24 mouse cellular contexts compared by ENCODE assay signal in the genomic region with DNA sequence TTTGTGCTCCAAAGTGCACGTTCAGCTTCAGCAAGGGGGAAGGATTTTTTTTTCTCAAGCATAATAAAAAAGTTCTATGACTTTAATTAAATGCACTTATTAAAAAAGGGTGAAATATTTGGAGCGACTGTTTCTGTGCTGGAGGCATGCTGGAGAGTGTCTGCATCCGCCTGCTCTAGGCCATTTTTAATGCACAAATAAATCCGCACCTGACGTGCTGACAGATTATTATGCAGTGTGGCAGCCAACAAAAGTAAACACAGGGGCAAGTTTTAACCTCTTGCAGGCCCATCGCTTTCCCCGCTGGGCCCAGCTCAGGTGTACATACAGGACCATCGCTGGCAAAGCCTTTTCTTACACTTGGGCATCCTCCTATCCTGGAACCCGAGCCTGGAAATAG.
A peak's percentile ranks its signal among the peaks of the same experiment; 100 is the strongest.
DNase-seq lines count a peak whose midpoint lies in the region; ATAC-seq lines count a peak whose summit lies in the region.
"Had no signal": no experiment of that assay in that cellular context is flagged by ENCODE, and none has a peak within 500 bp of the region (broad histone marks: within the 10 kb centered on the region; RNA-seq: fewer than 3 reads in every experiment).

No protein-coding gene starts in this region.

- H3K36me3 ChIP-seq in hindbrain, embryonic 13.5 days, result no peaks in the 10 kb centered on the region
- H3K36me3 ChIP-seq in hindbrain, embryonic 14.5 days (replicated peaks; ENCODE audit: control insufficient read depth, insufficient read depth), result no peaks in the 10 kb centered on the region
- H3K36me3 ChIP-seq in neural tube, embryonic 13.5 days, result no peaks in the 10 kb centered on the region
- H3K36me3 ChIP-seq in limb, embryonic 10.5 days, result peaks cover 14% of the 10 kb centered on the region; the same call in 1 of the 2 replicates
- H3K36me3 ChIP-seq in neural tube, embryonic 15.5 days, result no peaks in the 10 kb centered on the region
- H3K36me3 ChIP-seq: heart, embryonic 12.5 days; hindbrain, embryonic 12.5 days; liver, embryonic 15.5 days; lung, embryonic 15.5 days had no signal

- no peak overlapping the region for H3K4me3 ChIP-seq in hindbrain, embryonic 13.5 days
- no peak overlapping the region for H3K4me3 ChIP-seq in hindbrain, embryonic 14.5 days (replicated peaks; ENCODE audit: low read length)
- no peak overlapping the region for H3K4me3 ChIP-seq in neural tube, embryonic 13.5 days
- no peak overlapping the region for H3K4me3 ChIP-seq in limb, embryonic 10.5 days
- no peak overlapping the region for H3K4me3 ChIP-seq in neural tube, embryonic 15.5 days (replicated peaks)
- H3K4me3 ChIP-seq: embryonic facial prominence, embryonic 10.5 days; heart, embryonic 12.5 days; hindbrain, embryonic 12.5 days; liver, embryonic 15.5 days; lung, embryonic 15.5 days had no signal

- H3K4me2 ChIP-seq in hindbrain, embryonic 13.5 days, result no peak overlapping the region
- no peak overlapping the region for H3K4me2 ChIP-seq in hindbrain, embryonic 14.5 days (replicated peaks)
- no peak overlapping the region for H3K4me2 ChIP-seq in neural tube, embryonic 13.5 days
- no peak overlapping the region for H3K4me2 ChIP-seq in neural tube, embryonic 15.5 days
- H3K4me2 ChIP-seq: hindbrain, embryonic 12.5 days; liver, embryonic 15.5 days; lung, embryonic 15.5 days; midbrain, embryonic 11.5 days had no signal

- peak overlapping the region; percentile 58; the same call in 1 of the 2 replicates for H3K27ac ChIP-seq in hindbrain, embryonic 13.5 days
- H3K27ac ChIP-seq in hindbrain, embryonic 14.5 days, result no peak overlapping the region
- H3K27ac ChIP-seq in neural tube, embryonic 13.5 days (replicated peaks), result peak overlapping the region; percentile 49; the same call in 1 of the 2 replicates
- H3K27ac ChIP-seq in limb, embryonic 10.5 days, result peak overlapping the region; percentile 83
- H3K27ac ChIP-seq in neural tube, embryonic 15.5 days (replicated peaks), result 0 out of 2 replicates have a peak overlapping the region, but pooled peaks have one; percentile 41
- H3K27ac ChIP-seq: hindbrain, embryonic 12.5 days; liver, embryonic 15.5 days; macrophage had no signal

- 64% methylated on average over 9 of the region's 9 CpGs for WGBS in hindbrain, embryonic 13.5 days
- 61% methylated on average over 9 of the region's 9 CpGs for WGBS in hindbrain, embryonic 14.5 days
- WGBS in neural tube, embryonic 13.5 days, result 66% methylated on average over 9 of the region's 9 CpGs
- WGBS in limb, embryonic 10.5 days, result 63% methylated on average over 9 of the region's 9 CpGs
- WGBS in neural tube, embryonic 15.5 days, result 54% methylated on average over 9 of the region's 9 CpGs

- H3K27me3 ChIP-seq in hindbrain, embryonic 13.5 days, result no peaks in the 10 kb centered on the region
- H3K27me3 ChIP-seq in hindbrain, embryonic 14.5 days (ENCODE audit: control insufficient read depth, insufficient read depth, low read length), result no peaks in the 10 kb centered on the region
- no peaks in the 10 kb centered on the region for H3K27me3 ChIP-seq in neural tube, embryonic 13.5 days
- no peaks in the 10 kb centered on the region for H3K27me3 ChIP-seq in limb, embryonic 10.5 days (ENCODE audit: low read depth, poor library complexity, severe bottlenecking)
- H3K27me3 ChIP-seq in neural tube, embryonic 15.5 days (replicated peaks), result no peaks in the 10 kb centered on the region
- H3K27me3 ChIP-seq: heart, embryonic 12.5 days; hindbrain, embryonic 12.5 days; liver, embryonic 15.5 days; lung, embryonic 15.5 days had no signal

- no peak for DNase-seq in hindbrain, embryonic 14.5 days (ENCODE audit: low spot score)
- DNase-seq in neural tube, embryonic 10.5 days (ENCODE audit: extremely low spot score, low spot score), result no peak
- DNase-seq in limb, embryonic 10.5 days (ENCODE audit: low spot score), result peak; percentile 47
- no peak for DNase-seq in retina, postnatal 1 day
- DNase-seq: cerebellum, adult 11 months; gastrocnemius, postnatal 25 days; heart, adult 18-20 months; heart, postnatal 10 days; kidney, adult 8-10 months; kidney, postnatal 10 days; liver; thymus, postnatal 14 days had no signal

- no peak for ATAC-seq in hindbrain, embryonic 13.5 days (ENCODE audit: low FRiP score)
- ATAC-seq in hindbrain, embryonic 14.5 days (ENCODE audit: low FRiP score), result no peak
- no peak; the same call in 1 of the 2 replicates for ATAC-seq in neural tube, embryonic 13.5 days (ENCODE audit: low read depth)
- ATAC-seq in neural tube, embryonic 15.5 days (ENCODE audit: low FRiP score), result no peak
- no peak for ATAC-seq in megakaryocyte, adult 5-6 weeks (ENCODE audit: poor library complexity, severe bottlenecking)
- ATAC-seq: CD4-positive, CD25-positive, alpha-beta regulatory T cell, adult 4 months had no signal

- no peak overlapping the region; the same call in 1 of the 2 replicates for H3K9ac ChIP-seq in hindbrain, embryonic 13.5 days
- H3K9ac ChIP-seq in hindbrain, embryonic 14.5 days, result no peak overlapping the region
- H3K9ac ChIP-seq in neural tube, embryonic 13.5 days, result no peak overlapping the region
- no peak overlapping the region for H3K9ac ChIP-seq in neural tube, embryonic 15.5 days (replicated peaks)
- H3K9ac ChIP-seq: heart, embryonic 12.5 days; hindbrain, embryonic 12.5 days; liver, embryonic 15.5 days; lung, embryonic 15.5 days had no signal

- peaks cover 40% of the 10 kb centered on the region for H3K4me1 ChIP-seq in hindbrain, embryonic 13.5 days (replicated peaks)
- peaks cover 21% of the 10 kb centered on the region for H3K4me1 ChIP-seq in hindbrain, embryonic 14.5 days (replicated peaks; ENCODE audit: control insufficient read depth, insufficient read depth, low read length)
- peaks cover 53% of the 10 kb centered on the region for H3K4me1 ChIP-seq in neural tube, embryonic 13.5 days (replicated peaks)
- peaks cover 44% of the 10 kb centered on the region for H3K4me1 ChIP-seq in limb, embryonic 10.5 days
- H3K4me1 ChIP-seq in neural tube, embryonic 15.5 days, result peaks cover 33% of the 10 kb centered on the region
- H3K4me1 ChIP-seq: liver, embryonic 15.5 days had no signal

- no peaks in the 10 kb centered on the region for H3K9me3 ChIP-seq in hindbrain, embryonic 13.5 days
- no peaks in the 10 kb centered on the region for H3K9me3 ChIP-seq in hindbrain, embryonic 14.5 days (ENCODE audit: control insufficient read depth, low read length)
- no peaks in the 10 kb centered on the region for H3K9me3 ChIP-seq in neural tube, embryonic 13.5 days
- H3K9me3 ChIP-seq in limb, embryonic 10.5 days (replicated peaks), result 0 out of 2 replicates have a peak, but pooled peaks cover 2% of the 10 kb centered on the region
- H3K9me3 ChIP-seq in neural tube, embryonic 15.5 days (replicated peaks), result no peaks in the 10 kb centered on the region
- H3K9me3 ChIP-seq: embryonic facial prominence, embryonic 10.5 days; heart, embryonic 12.5 days; hindbrain, embryonic 12.5 days; liver, embryonic 15.5 days; lung, embryonic 15.5 days had no signal
